Mouse (Mus musculus) stomach, postnatal 0 days (tissue): ENCODE results near the gene Epor.

Experiments used
- CTCF ChIP-seq: IDR thresholded peaks from 2 replicates; pipeline ENCODE4 v1.5.1; 2016; ENCODE audit warnings: antibody characterized with exemption, low read depth, mild to moderate bottlenecking, moderate library complexity
- EP300 ChIP-seq: optimal IDR thresholded peaks from 2 replicates; pipeline ENCODE3; 2016; ENCODE audit warnings: antibody characterized with exemption

GRCm38 (mm10) chr9:21923036-21923435, 40.3 kb downstream of the Epor start:
- TF ChIP-seq CTCF (no peak), EP300 (no peak)
